Mouse (Mus musculus) olfactory bulb, adult 2 months (tissue): Measurements from ENCODE around the gene Rbfox2.

Source experiments
- CTCF ChIP-seq: fragments of 200-500 bp; IDR thresholded peaks from 2 replicates; pipeline ENCODE4 v1.5.1; 2012; ENCODE audit warnings: low read depth, mild to moderate bottlenecking, low read length, moderate library complexity; ENCODE audit not compliant: insufficient read depth
- POLR2A ChIP-seq: fragments of 200-500 bp; IDR thresholded peaks from 2 replicates; pipeline ENCODE4 v1.6.1; 2012; ENCODE audit warnings: mild to moderate bottlenecking, low read depth, low read length, moderate library complexity; ENCODE audit not compliant: insufficient read depth

GRCm38 (mm10) chr15:77239564-77239963 is 67.2 kb downstream of the Rbfox2 start:
- TF ChIP-seq CTCF, result no peak
- no peak for TF ChIP-seq POLR2A
